Mouse (Mus musculus) erythroid progenitor cell, adult 5-6 weeks (primary cell): ENCODE results near the gene Gsdme. TPM values are rescaled to one million over a fixed set of nuclear protein-coding genes. Genes with fewer than 3 reads are reported as not detected.

Source experiments
- ATAC-seq: replicated peaks from 2 replicates; pipeline ENCODE4 v1.8.0; 2016; ENCODE audit warnings: moderate number of reproducible peaks, mild to moderate bottlenecking, moderate TSS enrichment, inconsistent platforms; ENCODE audit not compliant: poor library complexity, low FRiP score, severe bottlenecking
- total RNA-seq, 2 experiments: library from RNA; stranded (forward) in 1 of 2; stranded (reverse) in 1 of 2; fragments of 150-400 nt in 1 of 2; fragments of 186-747, 209-891 nt in 1 of 2; gene quantifications; 2 replicates each; pipeline versions ENCODE4 v1.2.3 to v1.2.4; 2015 to 2017; ENCODE audit warnings: low replicate concordance in 2 of 2

The Gsdme gene
- total RNA-seq, 2 experiments from 2014 or later, result 2.1 to 3.6 TPM

DNA sequence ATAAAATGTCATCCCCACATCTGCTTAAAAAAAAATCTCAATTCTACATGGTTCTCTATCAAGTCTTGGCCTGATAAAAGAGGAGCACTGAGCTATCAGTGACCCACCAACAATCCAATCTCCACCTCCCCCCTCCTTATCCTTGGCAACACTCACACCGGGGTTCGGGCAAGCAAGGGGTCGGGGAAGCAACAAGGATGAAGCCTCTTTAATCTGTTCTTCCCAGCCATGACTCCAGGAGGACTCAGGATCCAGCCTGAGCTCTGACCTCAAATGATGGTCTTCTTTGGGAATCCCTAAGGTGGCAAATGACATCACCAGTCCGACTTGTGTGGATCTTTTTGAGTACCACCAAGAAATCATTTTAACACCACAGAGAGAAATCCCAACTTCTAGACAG is 15.9 kb downstream of the Gsdme start:
- no peak for ATAC-seq

DNA sequence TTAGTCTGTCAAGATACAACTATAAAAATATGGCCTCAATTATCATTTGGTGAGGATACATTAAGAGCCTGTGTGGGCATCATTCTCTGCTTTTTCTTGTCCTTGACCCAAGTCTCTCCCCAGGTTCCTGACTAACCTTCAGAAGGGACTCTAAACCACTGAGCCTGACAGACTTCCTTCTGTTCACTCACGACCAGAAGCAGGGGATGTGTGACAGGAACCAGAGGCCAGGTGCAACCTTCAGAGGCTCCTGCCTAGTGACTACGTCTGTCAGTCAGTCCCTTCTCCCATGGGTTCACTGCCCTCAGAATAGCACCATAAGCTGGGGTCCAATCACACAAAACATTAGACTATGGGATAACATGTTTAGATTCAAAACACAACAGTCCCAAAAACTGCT is 16.3 kb downstream of the Gsdme start:
- no peak for ATAC-seq

DNA sequence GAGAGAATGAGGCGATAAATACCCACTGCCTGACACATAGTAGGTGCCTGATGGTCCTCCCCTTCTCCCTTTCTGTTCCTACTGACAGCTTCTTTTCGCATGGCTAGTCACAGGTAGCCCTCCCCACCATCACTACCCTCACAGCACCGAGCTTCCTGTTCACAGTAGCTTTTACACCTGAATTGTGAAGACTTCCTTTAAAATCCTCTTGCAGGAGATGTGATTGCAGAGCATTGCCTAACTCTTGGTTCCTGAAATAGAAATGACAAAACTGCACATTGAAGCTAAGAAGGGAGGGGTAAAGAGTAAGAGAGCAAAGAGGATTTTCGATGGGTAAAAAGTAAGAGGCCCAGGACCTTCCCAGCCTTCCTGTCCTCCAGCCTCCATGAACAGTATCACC is 18.7 kb downstream of the Gsdme start:
- ATAC-seq, result no peak

DNA sequence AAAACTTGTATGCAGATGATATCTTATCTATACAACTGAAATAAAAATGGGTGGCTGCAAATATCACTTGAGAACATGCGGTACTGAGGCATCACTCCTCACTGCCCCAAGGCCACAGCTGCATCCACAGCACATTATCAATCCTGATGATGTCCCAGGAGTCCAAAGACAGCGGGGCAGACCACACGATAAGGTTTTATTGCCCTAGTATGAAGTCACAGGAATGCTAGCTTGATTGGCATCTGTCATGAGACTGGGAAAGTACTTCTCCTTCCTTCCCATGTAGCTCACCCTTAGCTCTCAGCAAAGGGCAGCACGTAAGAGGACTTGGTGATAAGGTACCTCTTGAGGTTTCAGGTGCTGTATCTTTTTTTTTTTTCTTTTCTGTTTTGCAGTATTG is 19.5 kb downstream of the Gsdme start:
- no peak for ATAC-seq

DNA sequence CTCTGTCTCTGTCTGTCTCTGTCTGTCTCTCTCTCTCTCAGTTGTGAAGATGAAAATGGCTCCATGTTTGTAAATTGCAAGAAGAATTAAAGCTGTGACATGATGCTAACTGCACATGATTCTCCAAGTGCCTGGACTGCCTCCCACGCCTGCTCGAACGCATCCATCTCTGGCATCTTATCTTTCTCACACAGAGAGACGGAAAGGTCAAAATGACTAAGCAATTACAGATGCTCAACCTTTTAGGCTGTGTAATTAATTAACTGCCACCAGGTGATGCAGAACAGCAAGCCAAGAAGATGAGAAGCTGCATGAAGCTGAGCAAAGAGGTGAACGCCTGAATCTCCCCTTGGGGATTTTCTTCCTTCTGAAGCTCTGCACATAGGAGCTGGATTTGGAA is 23.2 kb downstream of the Gsdme start:
- ATAC-seq, result peak; percentile 52; the same call in 1 of the 2 replicates

DNA sequence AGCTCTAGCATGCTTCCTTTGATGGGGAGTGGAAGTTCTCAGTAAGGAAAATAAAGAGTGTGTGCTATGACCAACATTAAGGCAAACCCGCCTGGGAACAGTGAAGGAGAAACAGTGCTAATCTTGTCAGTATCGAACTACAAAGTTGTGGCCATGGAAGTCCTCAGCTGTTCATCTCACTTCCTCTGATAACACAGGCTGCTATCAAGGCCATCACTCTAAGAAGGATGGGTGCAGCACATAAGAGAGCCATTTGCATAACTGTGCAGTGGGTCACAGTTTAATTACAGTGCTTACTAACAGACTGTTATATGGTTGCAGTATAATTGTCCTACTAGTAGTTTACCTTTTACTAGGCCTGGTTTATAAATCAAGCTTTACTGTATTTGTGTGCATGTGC is 23.8 kb downstream of the Gsdme start:
- ATAC-seq, result no peak

DNA sequence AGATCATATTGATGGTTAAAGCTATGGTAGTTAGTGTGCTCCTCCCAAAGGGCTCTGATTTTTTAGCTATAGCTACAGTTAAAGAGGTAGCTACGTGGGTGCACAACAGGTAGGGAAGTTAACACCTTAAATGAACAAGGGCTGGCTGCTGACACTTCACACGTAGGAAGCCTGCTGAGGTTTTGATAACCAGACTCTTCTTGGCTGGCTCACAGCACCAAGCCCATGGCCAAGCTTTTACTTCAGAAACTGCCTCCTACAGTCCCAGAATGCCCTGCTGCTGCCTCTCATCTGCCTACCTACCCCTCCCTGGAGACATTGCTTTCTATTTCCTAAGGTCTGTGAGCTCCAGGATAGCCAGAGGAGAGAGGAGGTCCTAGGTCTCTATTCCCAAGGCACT is 25.7 kb downstream of the Gsdme start:
- no peak for ATAC-seq

DNA sequence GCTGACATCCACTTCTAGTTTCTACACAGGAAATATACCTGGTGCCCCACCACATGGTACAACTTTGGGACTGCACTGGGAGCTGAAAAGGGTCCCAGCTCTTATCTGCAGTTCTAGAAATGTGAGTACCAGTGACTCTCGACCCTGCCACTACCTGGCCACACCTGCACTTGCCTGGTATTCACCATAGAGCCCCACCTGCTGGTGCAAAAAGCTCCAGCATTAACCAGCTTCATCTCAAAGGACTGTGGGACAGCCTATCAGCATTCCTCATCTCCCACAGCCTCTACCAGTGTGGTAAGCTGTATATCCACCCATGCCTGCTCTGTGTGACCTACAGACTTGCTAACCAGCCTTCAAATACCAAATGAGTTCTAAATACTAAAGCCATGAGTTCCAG is 30.7 kb downstream of the Gsdme start:
- ATAC-seq, result no peak

DNA sequence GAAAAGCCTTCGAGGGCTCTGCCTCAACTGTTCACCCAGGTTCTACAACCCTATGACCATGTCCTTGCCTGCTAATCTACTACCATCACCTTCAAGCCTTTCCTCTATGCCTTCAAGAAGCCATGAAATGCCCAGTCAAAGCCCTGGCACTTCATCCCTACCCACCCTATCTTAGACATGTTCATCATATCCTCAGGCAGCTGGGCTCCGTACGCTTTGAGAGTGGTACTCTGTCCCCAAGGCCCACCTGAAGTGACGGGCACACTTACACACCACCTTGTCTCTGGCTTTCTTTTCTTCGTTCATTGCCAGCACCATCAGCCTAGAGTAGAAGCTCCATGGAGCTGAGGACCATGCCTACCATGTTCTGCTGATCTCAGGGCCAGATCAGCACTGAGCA is 32.4 kb downstream of the Gsdme start:
- ATAC-seq, result no peak

DNA sequence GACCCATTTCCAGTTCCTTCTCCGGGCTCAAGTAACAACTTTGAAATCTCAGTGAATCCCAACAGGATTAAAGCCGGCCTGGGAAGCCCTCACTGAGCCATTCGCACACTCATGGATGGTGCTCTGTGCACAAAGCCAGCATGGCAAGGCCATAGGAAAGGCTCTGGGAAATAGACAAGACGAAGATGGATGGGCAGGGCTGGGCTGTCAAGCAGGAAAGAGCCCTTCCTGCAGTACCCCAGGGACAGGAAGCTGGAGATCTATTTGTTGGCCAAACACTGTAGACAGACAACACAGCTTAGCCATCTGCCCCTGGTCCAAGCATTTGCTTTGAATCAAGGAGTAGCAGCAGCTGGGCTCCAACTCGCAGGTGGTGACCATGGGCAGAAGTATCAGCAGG is 35.5 kb downstream of the Gsdme start:
- ATAC-seq, result no peak

DNA sequence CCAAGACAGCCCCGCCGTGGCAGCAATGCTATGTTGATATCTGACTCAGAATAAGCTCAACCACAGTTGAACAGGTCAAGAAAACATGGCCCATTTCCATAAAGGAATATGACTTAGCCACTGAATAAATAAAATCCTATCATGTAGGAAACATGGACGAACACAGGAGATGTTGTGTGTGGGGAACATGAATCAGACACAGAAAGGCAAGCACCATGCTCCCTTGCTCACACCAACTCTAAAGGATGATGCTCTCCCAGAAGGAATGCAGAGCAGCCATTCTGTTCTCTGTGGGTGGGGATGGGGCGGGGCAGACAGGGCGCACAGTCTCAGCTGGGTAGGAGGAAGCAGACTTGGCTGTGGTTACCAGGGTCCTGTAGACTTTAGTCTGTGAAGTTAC is 38.4 kb downstream of the Gsdme start:
- ATAC-seq, result no peak

DNA sequence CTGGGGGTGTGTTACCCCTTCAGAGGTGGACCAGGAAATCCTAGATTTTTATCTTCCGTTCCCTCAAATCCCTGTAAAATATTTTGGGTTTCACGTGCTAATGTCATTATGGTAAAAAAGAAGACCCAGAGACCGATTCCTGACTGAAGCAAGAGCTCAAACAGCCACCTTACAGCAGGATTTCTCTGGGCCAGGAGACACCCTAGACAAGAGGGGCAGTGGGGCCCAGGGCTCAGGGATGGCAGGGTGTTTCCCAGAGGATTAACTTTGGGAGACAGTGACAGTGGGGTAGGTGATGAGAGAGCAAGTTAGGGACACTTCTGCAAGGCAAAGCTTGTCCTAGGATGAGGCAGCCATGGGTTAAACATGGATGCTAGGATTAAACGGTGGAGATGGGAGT is 40.1 kb downstream of the Gsdme start:
- ATAC-seq, result no peak

DNA sequence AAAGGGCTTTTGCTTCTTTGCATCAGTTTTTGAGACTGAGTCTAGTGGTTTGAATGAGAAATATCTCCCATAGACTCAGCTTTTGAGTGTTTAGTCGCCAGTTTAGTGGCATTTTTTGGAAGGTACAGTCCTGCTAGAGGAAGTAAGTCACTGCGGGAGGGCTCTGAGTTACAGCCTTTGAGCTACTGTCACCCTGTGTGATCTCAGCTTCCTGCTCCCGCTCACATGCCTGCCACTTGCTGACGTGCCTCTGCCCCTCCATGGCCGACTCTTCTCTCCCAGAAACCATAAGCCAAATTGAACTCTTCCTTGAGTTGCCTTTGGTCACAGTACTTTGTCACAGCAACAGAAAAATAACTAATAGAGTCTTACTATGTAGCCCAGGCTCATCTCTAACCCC is 40.7 kb downstream of the Gsdme start:
- no peak for ATAC-seq

DNA sequence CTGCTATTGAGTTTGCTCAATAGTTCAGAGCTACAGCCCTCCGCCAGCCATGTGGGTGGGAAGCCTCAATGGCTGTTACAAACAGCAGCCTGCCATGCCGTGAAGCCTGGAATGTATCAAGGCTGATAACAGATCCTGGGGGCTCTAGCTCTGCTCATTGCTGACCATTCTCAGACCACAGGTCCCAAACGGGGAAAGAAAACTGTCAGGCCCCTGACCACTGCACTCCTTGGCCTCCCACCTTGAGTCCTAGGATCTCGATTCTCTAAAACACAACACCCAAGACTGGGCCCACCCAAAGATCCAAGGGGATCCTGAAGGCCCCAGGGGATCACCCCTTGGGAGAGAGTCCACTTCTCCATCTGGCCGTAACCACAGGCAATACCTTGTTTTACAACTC is 41.3 kb downstream of the Gsdme start:
- no peak for ATAC-seq

DNA sequence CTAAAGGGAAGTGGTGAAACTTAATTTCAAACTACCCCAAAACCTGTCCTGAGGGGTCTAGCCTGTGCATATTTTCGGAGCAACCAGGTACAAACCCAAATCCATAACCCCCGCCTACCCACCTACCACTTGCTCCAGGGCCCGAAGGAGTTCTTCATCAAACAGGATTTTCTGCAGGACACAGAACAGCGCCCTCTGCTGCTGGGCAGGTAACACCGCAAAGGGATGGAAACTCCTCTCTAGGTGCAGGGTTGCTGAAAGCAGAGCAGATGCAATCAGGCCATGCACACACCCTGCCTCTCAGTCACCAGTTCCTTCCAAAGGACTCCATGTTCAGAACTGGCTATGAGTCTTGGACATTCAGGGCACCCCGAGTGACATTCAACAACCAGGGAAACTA is 42.8 kb downstream of the Gsdme start:
- no peak for ATAC-seq

DNA sequence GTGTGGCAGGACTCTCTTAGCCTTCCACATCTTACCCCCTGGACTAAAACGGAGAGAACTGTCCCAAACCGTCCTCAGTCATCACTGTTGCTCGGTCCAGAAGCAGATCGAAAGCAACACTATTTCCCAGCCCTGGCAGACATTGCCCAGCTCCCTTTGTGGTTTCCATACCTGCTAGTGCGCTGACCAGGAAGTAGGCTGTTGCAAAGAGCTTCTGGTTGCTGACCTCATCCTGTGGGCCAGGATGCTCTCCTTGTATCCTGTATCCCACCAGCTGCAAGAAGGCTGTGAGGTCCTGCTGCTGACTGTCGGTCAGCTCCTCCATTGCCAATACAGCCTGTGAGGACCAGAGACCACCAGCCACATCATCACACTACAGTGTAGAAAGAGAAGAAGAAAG is 44.6 kb downstream of the Gsdme start:
- no peak for ATAC-seq

DNA sequence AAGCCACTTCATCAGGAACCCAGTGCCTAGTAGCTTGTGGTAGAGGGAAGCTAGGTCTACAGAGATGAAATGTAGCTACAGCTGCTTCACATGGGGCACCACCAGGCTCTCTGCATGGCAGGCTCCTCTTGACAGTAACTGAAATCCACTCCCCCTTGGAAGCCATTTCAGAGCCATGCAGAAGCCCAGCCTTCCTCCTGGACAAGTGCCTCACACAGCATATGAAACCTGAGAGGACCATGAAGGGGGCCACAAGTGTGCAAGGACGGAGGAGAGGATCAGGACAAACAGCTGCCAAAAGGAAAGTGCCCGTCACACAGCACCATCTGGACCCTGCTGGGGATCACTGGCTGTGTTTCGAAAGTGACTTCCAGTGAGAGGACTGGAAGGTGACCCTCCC is 45.0 kb downstream of the Gsdme start:
- no peak for ATAC-seq

DNA sequence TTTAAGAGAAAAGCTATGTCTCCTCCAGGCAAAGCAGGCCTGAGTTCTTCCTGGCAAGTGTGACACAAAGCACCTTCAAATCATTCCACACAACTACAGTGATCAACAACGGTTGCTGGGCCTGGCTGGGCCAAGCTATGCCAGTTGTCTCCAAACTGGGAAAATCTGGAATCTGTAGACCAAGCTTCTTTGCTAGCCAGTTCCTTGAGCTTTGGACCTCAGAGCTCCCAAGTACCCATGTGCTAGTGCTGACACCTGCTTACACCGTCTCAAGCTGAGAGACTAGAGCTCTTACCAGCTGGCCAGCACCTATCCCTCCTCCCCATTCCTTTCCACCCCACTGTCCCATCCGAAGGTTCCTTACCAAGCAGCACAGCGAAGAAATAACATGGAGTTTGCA is 47.7 kb downstream of the Gsdme start:
- no peak for ATAC-seq

DNA sequence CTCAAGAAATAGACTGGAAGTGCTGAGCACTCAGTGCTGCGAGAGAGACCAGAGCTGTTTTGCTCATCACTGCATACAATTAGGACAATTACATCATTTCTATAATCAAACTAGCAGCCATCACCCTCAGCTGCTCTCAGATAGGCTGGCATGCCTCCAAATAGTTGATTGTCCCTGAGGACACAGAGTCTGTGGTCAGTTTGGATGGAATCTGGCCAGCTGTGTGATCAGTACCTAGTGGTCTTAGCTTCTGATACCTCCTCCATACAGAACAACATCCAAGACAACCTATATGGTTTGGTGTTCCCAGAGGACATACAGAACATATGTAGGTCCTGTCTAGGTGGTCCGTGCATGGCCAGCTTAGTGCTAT is 48.3 kb downstream of the Gsdme start:
- ATAC-seq, result no peak

DNA sequence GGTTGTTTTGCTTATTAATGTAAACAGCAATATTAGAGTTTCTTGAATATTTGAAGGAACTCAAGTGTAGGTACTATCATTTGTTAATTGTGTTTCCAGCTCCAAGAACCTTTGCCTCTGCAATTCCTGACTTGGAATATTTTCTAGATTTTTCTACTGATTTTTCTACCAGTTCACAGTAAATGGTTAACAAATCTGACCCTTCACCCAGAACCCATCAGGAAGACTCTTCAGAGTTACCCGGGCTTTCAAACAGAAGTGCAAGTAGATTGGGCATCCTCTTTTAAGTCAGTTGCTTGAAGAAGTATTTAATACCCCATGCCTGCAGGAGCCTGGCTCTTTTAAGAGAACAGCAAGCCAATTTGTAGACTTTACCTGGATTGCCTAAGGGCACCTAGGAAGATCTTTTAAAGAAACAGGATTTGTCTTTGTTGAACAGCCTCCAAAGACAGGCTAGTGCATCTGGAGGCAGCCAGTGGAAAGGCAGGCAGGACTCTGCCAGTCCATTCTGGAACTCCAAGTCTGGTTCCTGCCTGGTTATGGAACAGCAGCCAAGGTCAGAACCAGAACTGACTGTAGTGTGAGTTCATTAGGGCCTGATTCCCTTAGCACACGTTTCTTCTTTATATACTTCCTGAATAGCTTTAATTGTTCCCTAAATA is 48.8 kb downstream of the Gsdme start:
- ATAC-seq, result no peak

DNA sequence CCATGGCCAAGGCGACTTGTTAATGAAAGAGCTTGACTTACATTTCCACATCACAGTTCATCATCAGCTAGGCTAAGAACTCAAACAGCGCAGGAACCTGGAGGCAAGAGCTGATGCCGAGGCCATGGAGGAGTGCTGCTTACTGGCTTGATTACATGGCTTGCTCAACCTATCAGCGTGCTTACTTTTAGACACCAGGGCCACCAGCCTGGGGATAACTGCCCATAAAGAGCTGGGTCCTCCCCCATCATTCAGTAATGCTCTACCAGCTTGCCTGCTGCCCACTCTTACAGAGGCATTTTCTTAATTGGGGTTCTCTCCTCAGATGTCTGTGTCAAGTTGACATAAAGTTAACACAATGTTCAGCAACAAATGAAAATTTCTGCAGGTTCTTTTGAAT is 58.6 kb downstream of the Gsdme start:
- ATAC-seq, result no peak

DNA sequence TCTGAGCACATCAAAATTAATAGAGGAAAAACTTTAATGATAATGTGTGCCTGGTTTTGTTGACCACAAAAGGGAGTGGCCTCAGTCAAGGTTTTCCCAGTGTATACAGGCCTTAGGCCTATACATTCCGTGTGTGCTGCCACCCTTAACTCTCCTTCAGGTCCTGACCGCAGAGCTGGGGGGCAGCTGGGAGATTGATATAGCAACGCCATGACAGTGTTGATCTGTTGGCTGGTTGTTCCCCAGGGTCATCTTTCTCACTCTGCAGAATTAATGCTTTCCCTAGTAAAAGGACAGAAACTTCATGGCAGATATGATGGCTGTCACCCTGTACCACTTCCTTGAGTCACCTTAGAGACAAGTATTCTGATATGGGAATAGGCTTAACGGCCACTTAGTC is 59.3 kb downstream of the Gsdme start:
- no peak for ATAC-seq

DNA sequence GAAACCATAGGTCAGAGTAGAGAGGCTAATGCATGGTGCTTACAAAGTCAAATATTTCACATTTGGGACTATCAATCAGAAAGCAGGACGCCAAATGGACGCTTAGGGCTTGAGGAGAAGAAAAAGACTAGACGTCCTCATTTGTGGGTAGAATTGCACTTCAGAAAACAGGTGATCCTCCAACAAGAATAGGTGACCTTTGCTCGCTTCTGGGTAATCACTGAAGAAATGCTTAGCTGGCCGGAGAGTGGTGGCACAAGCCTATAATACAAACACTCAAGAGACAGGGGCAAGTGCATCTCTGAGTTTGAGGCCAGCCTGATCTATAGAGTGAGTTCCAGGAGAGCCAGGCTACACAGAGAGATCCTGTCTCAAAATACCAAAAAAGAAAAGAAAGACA is 69.8 kb downstream of the Gsdme start:
- no peak for ATAC-seq
